Mouse (Mus musculus): Measurements from ENCODE around the gene Adcy9. TPM values are rescaled to one million over a fixed set of nuclear protein-coding genes. Genes with fewer than 3 reads are reported as not detected.
"Not testable (repeated sequence)": the region's sequence is repeated elsewhere in the genome, so short reads cannot be mapped to it uniquely, and the experiment has no call there.

Adcy9 gene
- polyA plus RNA-seq, 1 experiment: 5.5 TPM

DNA sequence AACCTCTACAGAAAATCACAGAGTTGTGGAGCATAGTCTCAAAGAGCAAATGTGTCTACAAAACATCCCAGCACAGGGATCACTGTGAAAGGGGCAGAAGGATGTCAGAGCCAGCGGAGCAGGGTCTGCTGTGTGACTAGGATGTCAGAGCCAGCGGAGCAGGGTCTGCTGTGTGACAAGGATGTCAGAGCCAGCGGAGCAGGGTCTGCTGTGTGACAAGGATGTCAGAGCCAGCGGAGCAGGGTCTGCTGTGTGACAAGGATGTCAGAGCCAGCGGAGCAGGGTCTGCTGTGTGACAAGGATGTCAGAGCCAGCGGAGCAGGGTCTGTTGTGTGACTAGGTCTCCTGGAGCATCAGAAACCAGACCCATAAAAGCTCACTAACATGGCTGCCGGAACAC is 81.1 kb downstream of the Adcy9 start:
- DNase-seq (ENCODE audit: low read depth, low spot score): not testable (repeated sequence)
- 96% methylated on average over 7 of the region's 7 CpGs for WGBS

DNA sequence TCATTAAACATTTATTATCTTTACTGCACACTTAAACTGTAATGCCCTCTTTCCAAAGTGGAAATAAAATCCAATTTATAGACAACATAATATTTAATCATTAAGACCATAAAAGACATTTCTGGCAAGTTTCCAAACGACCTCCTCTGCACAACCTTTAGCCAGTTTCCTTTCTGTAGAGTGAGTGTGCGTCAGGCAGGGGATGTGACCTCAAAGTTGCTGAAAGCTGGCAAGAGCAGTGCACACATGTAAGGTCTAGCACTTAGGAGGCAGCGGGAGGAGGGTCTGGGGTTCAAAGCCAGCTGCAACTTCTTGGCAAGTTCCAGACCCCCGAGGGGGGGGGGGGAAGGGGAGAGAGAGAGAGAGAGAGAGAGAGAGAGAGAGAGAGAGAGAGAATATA is 83.0 kb downstream of the Adcy9 start:
- 56% methylated on average over 4 of the region's 4 CpGs for WGBS
- DNase-seq (ENCODE audit: low read depth, low spot score): no peak

DNA sequence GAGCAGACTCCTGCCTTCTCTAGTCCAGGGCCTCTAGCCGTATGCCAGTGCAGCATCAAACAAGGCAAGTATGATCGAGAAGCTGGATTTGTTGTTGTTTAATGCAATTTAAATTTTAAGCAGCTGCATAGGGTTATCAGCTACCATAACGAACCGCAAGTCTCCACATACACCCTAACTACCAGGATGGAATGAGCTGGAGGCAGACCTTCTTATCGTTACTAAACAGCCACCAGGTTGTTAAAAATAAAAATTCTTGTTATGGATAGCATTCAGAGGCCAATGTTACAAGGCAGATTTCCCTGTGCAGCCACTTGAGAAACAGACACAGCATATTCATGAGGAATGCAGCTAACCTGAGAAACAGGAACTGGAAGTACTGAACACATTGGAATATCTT is 86.5 kb downstream of the Adcy9 start:
- WGBS: 82% methylated on average over 5 of the region's 5 CpGs
- no peak for DNase-seq (ENCODE audit: low read depth, low spot score)

DNA sequence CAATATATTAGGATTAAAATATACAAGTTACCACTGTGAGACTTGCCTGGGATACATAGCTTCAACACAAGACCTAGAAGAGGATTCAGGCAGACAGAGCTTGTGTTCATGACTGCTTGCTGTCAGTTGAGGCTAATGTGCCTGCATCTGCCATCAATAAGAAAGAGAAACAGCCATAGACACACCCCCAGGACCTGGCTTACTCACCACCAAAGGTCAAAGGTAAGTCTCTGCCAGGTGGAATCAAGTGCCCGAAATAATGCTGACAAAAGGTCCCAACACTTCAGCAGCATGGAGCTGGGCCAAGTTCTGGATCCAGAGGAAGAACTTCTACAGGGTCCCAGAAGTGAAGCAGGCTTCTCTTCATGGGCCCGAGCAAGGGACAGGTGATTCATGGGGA is 86.9 kb downstream of the Adcy9 start:
- WGBS: 62% methylated on average over 2 of the region's 2 CpGs
- no peak for DNase-seq (ENCODE audit: low read depth, low spot score)

DNA sequence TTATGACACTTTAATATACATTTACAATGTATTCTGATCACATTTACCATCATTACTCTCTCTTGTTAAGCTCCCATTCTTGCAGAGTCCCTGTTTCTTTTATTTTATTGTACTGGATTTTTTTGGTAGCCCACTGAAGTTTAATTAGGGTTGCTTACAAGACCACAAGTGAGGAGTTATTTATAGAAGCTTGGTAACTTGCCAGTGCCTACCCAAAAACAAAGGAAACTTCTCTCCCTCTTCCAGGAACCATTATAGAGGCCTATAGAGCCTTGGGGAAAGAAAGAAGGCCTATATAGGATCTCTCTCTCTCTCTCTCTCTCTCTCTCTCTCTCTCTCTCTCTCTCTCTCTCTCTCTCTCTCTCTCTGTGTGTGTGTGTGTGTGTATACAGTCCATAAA is 93.2 kb downstream of the Adcy9 start:
- no peak for DNase-seq (ENCODE audit: low read depth, low spot score)

DNA sequence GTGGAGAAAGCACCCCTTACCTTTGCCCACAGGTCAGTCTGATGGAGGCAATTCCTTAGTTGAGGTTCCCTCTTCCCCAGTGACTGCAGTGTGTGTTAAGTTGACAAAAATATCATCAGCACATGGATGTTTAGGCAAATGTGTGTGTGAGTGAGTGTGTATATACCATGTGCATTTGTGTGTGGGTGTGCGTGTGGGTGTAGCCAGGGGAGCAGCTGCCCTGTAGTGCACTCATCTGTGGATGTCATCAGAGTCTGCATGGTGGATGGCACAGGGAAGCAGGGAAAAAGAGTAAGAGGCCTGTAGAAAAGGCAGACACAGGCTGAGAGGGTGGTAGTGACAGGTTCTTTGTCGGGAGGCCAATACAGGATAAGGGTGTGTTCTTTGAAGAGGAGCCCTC is 94.5 kb downstream of the Adcy9 start:
- DNase-seq (ENCODE audit: low read depth, low spot score): no peak
- 79% methylated on average over 2 of the region's 2 CpGs for WGBS

DNA sequence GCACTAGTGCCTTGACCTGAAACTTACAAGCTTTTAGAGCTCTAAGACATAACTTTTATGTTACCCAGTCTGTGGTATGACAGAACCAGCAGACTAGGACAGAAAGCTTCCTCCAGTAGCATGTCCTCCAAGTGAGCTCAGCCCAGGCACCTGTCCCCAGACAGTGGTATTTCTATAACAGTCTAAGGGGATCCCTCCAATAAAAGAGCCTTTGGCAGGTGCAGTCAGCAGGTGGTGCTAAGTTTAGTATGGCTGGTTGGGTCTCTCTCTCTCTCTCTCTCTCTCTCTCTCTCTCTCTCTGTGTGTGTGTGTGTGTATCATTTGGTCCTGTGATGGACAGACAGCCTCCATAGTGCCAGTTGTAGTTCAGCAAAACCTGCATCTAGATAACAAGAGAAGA is 95.3 kb downstream of the Adcy9 start:
- DNase-seq (ENCODE audit: low read depth, low spot score): no peak

DNA sequence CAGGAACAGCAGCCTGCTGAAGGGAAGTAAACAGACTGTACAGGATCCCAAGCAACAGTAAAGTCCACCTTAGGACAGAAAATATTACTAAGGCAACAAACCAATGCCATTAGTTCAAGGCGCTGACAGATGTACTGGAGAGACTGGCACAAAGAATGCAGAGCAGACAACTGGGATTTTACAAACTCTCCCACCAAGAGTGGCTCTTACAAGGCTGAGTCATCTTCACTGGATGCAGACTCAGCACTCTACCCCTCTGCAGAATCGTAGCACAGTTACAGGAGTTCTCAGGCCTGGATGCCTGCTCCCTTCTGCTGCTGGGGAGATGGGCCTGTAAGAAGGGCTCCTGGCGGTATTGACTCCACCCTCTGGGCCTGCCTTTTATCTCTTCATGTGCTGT is 99.4 kb downstream of the Adcy9 start:
- WGBS: 78% methylated on average over 3 of the region's 3 CpGs
- no peak for DNase-seq (ENCODE audit: low read depth, low spot score)

DNA sequence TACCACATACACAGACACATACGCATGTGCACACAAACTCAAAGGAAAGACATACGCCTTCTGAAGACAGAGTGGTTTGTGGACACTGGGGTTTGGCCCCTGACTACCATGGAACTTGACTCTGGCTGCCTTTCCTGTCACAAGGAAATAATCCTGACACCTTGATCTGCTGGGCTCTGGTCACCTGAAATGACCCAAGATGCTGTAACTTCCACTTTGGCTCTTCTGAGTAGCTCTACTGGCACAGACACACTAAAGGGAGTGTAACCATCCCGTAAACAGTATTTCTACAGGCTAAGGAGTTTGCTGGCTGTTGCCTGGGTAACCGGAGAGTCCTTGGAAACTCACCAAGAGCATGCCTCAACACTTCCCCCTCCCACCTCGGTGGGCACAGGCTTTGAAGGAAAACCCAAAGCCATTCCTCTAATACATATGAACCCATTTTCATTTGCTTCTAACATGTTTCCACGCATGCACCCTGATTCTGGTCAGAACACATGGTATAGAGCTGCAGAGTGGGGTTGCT is 102.2 kb downstream of the Adcy9 start:
- no peak for DNase-seq (ENCODE audit: low read depth, low spot score)
- WGBS: 63% methylated on average over 6 of the region's 6 CpGs

DNA sequence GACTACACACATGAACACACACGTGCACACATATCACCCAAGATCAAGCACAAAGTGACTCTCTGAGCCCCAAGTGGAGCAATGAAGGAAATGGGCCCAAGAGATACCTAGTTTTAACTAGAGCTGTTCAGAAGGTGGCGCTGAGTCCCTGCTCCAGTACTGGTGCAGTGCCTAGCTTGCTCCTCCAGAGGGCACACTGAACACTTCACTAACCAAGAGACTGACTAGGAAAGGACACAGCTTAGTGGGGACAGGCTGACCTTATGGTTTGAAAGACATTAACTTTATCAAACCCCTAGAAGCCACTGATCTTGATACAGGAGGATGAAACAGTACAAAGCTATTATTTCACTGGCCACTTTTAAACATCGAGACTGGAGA is 104.2 kb downstream of the Adcy9 start:
- WGBS: 30% methylated on average over 3 of the region's 3 CpGs
- DNase-seq (ENCODE audit: low read depth, low spot score): peak; percentile 51

DNA sequence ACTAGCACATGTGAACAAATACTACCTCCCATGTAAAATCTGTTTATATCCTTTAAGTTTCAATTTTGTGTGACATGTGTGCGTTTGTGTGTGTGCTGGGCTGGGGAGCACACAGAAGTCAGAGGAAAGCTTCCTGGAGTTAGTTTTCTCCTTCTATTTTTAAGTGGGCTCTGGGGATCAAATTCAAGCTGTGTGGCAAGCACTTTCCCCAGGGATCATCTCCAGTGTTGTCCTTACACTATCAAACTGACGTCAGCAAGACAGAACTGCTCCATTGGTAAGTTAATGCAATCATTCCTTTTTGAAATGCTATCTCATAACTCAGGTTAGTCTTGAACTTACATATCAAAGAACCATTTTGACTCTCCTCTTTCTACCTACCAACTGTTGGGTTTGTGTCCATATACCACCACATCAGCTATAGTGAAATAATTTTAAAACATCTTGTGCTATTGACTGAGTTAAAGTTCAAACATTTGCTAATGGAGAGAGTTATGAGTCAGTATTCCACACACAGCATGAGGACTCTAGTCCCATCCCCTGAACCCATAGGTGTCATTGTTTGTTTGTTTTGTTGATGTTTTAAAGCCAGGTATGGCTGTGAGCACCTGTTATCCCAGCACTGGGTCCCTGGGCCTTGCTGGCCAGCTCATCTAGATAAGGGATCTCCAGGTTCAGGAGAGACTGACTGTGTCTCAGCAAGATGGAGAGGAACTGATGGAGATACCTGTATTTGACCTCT is 104.8 kb downstream of the Adcy9 start:
- 89% methylated on average over 2 of the region's 2 CpGs for WGBS

DNA sequence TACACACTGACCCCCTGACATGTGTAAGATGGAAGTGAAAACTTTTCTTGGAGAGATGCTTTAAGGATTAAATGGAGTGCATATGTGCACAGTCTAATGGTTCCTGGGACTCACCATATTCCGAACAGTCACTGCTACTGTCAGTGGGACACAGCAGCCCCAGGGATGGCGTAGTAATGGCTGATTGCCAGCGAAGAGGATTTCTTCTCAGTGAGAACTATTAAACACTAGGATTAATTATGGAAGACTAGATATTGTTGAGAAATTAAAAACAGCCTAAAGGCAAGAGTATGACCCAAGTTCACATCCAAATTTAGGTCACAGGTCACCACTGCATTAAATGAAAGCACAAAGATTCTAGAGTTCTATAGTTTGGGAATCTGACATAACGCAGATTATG is 105.4 kb downstream of the Adcy9 start:
- WGBS: 92% methylated on average over 4 of the region's 4 CpGs
- DNase-seq (ENCODE audit: low read depth, low spot score): no peak

More for the DNA sequence above, 104.8 kb downstream of the Adcy9 start:
- DNase-seq (ENCODE audit: low read depth, low spot score): no peak

DNA sequence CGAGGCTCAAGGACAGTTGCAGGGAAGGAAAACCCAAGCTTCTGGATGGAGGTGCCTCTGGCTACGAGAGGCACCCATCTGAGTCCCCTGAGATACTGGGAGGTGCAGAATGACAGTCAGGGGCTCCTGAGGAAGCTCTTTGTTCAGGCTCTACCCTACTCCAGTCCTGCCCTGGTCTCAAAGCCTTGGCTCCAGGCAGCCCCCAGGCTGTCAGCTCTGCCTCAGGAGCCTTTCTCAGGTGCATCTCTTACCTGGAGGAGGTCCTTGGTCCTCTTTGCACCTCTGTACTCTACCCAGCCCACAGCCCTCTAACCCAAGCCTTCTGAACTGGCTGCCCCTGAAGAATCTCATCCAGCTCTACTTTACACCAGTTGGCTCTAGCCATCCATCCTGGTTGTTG is 108.3 kb downstream of the Adcy9 start:
- DNase-seq (ENCODE audit: low read depth, low spot score): no peak
- WGBS: 82% methylated on average over 2 of the region's 2 CpGs

DNA sequence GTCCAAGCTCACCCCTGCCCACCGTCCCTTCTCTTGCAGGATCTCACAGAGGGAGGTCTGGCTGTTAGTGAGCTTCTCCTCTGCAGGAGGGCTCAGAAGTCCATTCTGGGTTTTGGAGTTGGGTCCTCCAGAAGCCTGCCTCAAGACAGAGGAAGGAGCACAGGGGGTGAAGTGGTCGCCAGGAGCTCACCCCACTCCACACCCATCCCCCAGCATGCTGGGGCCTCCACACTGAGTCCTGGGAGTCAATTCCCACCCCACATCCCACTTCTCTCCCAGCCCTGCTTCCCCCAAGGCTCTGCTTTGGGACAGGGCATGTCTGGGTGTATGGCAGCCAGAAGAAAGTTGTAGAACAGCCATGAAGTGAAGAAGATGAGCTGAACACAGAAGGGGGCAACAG is 108.7 kb downstream of the Adcy9 start:
- 80% methylated on average over 2 of the region's 2 CpGs for WGBS
- DNase-seq (ENCODE audit: low read depth, low spot score): no peak

DNA sequence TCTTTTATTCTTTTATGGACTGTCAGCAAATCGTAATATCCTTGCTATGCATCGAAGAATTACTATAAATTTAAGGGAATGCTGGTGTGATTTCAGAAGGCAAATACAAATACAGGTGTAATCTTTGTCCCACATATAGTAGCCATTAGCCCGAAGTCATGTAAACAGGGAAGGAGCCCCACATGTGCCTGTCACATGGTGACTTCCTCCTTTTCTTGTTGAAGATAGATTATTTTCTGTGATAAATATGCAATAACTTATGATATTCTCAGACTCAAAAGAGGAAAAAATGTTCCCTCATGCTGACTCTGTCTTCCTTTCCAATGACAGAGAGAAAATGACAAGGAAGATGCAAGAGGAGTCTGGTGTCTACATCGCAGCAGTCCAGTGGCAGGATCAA is 112.5 kb downstream of the Adcy9 start:
- WGBS: 46% methylated on average over 4 of the region's 4 CpGs
- DNase-seq (ENCODE audit: low read depth, low spot score): no peak

DNA sequence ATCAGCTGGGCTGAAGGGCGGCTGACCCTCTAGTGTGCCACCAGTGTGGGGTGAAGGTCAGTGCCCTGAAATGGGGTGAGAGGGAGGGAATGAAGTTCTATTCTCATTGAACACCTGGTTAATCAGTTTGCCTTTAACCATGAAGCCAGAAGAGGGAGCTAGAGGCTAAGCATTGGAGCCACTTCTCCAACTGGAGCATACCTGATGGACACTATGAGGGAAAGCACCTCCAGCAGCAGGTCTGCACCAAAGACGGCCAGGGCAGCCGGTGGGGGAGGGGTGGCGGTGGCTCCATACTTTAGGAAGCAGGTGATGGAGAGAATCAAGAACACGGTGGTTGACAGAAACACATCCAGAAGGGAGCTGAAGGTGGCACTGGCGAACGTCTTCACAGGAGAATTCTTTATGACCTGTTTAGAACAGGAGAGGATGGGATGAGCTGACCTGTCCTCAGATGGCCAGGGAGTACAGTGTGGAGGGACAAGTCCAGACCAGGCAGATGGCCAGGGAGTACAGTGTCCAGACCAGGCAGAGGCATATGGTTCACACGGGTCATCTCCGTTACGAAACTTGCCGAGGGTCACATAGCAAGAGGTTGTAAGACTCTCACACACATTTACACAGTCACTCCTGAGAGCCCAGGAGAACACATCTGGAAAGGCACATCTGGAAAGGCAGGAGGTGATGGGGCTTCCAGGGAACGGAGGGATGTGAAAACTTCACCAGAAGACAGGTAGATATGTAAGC is 115.9 kb downstream of the Adcy9 start:
- peak; percentile 13 for DNase-seq (ENCODE audit: low read depth, low spot score)

DNA sequence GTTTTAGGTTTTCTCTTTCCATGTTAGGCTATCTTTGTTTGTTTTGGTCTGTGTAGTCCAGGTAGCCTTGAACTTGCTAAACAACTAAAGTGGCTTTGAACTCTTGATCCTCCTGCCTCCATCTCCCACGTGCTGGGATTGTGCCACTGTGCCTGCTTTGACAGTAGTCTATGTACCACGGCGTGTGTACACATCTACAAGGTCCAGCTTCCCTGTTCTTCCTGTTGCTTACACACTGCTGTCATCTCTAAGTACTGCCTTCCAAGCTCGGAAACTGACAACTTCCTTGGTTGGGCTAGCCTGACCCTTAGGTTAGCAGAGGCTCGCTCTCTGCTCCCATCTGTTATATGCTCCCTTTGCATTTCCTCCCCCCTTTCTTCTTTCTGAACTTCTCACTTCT is 116.7 kb downstream of the Adcy9 start:
- DNase-seq (ENCODE audit: low read depth, low spot score): no peak
- 81% methylated on average over 5 of the region's 5 CpGs for WGBS

More for the DNA sequence above, 115.9 kb downstream of the Adcy9 start:
- WGBS: 75% methylated on average over 12 of the region's 12 CpGs

DNA sequence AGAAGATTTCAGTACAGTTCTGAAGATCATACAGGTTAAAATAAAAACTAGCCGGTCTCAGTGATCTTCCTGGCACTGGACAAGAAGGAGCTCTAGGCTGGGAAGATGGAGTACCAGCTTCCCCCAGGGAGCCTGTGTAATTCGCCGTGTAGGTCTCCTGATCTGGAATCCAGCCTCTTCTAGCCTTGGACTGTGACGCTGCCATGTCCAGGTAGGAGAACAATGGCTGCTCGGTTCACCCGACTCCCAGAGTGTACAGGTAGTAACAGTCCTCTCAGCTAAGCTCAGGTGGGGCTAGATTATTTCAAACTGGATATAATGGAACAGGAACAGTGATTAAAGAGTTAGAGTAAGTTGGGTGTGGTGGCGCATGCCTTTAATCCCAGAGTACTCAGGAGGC is 120.0 kb downstream of the Adcy9 start:
- no peak for DNase-seq (ENCODE audit: low read depth, low spot score)
- WGBS: 96% methylated on average over 7 of the region's 7 CpGs

DNA sequence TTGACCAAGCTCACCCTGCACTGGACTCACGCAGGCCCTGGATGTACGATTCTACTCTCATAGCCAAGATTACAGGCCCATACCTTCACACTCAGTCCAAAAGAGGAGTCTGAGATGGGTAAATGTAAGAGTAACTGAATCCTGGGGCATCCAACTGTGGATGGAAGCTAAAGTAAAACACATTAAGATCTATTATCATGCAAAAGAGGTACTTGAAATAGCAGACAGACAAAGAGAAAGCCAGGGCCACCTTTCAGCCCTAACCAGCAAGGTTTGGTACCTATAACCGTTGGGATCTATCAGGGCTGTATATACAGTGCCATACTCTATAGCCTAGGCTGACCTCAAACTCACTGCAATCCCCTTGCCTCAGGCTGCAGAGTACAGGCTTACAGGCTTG is 127.0 kb downstream of the Adcy9 start:
- 90% methylated on average over 3 of the region's 3 CpGs for WGBS
- DNase-seq (ENCODE audit: low read depth, low spot score): no peak

DNA sequence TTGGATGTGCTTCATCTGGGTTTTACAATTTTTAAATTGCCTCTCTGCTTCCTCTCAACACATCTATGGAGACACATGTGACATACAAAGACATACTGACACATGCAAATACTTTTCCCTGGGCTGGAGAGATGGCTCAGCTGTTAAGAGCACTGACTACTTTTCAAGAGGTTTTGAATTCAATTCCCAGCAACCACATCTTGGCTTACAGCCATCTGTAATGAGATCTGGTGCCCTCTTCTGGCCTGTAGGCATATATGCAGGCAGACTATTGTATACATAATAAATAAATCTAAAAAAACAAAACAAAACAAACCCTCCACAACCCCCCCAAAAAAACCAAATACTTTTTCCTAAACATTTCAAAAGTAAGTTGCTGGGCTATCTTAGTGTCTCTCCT is 130.8 kb downstream of the Adcy9 start:
- no peak for DNase-seq (ENCODE audit: low read depth, low spot score)

DNA sequence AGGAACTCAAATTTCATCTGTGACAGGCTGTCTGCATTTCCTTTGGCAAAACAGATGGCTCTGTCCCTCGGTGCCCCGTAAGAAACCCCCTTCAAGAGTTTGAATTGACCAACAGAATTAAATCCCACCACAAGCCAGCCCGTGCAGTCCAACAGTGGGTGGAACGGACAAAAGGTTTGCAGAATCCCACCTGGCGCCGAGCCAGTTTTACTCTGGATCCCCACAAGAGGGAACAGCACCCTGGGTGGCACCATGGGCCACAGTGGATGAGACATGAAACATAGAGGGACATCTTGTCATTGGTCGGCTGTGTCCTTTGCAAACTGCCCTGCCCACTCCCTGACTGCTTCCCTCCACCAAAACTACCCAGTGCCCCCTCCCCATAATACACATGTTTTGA is 133.7 kb downstream of the Adcy9 start:
- WGBS: 87% methylated on average over 7 of the region's 7 CpGs
- no peak for DNase-seq (ENCODE audit: low read depth, low spot score)
